Mouse (Mus musculus) ovary, postnatal 36 days (tissue): Measurements from ENCODE around the gene Tnf.

Source experiments
- DNase-seq: peaks from one replicate; pipeline ENCODE4 v3.0.0; 2022; ENCODE audit warnings: low spot score, mixed read lengths

The Tnf gene

GRCm38 (mm10) chr17:35201787-35202186 is at the start of gene Tnf:
Tnf (minus strand) TSS chr17:35202007.
- DNase-seq: no peak

GRCm38 (mm10) chr17:35251162-35251719 is 49.4 kb upstream of the Tnf start:
- DNase-seq: no peak

GRCm38 (mm10) chr17:35250348-35251120 is 48.7 kb upstream of the Tnf start:
- DNase-seq: no peak

- DNase-seq: no peak
Measured at GRCm38 (mm10) chr17:35249451-35250197, 47.8 kb upstream of the Tnf start.

DNA sequence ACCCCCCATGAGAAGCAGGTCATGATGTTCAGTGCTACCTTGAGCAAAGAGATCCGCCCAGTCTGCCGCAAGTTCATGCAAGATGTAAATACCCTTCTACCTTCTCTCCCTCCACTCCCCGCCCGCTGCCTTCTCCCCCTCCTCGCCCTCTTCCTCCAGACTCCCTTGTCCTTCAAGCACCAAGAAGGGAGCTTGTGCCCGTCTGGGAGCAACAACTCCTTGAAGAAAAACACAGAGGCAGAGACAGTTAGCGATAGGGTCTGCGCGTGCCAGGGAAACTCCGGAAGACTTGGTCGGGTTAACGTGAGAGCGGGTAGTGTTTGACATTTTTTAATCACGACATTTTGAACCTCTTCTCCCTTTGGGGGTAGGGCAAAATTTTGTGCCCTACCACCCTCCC is 47.2 kb upstream of the Tnf start:
- DNase-seq: no peak

- no peak for DNase-seq
Measured at GRCm38 (mm10) chr17:35247144-35247543, 45.3 kb upstream of the Tnf start.

DNA sequence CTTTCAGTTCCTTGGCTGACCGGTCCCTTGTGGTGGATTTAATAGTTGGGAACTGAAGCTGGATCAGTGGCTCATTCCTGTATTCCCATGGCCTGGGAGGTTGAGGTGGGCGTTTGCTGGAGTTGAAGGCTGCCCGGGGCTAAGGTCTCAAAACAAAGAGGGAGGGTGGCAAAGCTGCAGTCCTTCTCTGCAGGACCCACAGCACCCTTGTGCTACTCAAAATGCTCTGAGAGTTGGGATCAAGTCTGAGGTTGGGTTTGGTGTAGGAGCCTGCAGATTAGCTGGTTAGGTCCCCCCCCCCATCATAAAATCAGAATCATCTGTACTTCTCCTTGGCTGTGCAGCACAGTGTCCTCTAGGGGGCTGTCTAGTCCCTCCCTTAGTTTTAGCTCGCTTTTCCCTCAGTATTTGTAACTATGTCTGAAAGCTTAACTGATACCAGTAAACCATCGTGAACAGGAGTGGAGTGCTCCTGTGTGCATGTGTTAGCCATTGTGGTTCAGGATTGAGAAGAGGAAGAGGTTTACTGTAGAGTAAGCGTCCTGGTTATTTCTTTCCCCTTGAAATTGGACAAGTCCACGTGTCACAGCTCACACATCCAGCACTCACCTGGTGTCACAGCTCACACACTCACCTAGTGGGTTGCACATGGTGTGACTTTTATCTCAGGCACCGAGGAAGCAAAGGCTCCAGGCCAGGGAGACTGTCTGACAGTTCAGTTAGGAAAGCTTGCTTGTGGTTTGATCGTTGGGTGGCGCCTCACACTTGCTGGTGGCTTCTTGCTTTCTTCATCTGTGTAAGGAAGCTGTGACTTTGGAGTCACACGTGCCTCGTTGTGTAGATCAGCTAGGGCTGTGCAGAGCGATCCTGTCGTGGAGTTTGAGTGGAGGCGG is 44.2 kb upstream of the Tnf start:
- DNase-seq: no peak

DNA sequence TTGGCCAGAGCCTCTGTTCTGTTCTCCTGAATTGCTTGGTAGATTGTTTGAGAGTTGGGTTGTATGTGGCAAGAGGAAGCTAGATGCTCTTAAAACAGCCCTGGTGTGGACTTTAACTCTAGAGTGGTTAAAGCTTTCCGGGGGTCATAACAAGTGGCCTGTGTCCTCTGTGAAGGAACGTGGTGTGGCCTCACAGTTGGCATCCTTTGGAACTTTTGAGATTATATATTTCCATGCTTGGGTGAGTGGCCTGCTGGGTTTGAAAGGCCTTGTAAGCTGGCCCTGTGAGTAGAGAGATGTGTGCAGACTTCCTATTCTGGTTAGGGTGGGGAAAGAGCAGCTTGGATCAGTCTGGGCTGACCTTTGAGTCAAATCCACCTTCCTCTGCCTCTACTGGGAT is 43.2 kb upstream of the Tnf start:
- no peak for DNase-seq

DNA sequence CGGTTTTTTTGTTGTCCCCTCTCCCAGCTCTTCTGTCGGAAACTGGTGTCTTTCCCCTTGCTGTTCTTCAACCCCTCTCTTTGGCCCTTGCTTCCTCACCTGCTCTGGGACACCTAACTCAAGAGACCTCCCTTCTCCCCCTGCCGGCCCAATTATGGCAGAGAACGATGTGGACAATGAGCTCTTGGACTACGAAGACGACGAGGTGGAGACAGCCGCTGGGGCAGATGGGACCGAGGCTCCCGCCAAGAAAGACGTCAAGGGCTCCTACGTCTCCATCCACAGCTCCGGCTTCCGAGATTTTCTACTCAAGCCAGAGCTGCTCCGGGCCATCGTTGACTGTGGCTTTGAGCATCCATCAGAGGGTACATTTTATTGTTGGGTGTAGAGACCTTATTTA is 41.3 kb upstream of the Tnf start:
- DNase-seq: peak; percentile 44

DNA sequence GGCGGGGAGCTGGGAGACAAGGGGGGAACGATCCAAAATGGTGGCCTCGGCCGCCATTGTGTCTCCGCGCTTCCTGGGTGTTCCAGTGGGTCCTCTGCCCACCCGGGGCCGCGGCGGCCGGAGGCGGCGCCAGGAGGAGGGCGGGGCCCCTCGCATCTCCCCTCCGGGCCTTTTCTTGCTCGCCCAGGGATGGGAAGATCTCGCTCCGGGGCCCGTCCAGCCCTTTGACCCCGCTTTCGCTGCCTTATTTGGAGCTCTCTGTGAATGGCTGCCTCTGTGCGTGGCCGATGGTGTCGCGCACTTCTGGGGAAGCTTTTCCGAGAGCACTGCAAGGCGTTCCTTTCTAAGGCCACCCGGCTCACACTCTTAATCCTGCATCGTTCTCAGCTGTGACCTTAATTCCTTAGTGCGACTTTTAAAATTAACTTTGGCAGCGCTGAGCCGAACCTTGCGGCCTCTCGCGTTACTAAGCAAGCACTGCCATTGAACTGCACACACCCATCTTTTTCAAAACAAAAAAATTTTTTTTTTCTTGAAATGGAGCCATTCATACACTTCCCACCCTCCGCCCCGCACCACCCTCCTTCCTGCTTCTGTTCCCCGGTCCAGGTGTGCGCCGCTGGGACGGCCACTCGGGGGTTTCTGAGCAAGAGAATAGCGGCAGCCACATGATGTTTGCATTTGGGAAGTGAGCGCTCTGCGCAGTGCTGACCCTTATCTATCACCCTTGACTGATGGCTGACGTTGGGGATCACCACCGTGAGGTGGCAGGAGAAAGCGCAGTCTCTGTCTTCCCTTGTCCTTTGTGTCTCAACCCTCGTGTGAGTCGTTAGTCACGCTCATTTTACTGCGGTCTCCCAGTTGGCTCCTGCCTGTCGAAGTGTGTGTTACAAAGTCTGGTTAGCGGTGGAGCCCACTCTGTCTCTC is 40.5 kb upstream of the Tnf start:
- peak; percentile 53 for DNase-seq

DNA sequence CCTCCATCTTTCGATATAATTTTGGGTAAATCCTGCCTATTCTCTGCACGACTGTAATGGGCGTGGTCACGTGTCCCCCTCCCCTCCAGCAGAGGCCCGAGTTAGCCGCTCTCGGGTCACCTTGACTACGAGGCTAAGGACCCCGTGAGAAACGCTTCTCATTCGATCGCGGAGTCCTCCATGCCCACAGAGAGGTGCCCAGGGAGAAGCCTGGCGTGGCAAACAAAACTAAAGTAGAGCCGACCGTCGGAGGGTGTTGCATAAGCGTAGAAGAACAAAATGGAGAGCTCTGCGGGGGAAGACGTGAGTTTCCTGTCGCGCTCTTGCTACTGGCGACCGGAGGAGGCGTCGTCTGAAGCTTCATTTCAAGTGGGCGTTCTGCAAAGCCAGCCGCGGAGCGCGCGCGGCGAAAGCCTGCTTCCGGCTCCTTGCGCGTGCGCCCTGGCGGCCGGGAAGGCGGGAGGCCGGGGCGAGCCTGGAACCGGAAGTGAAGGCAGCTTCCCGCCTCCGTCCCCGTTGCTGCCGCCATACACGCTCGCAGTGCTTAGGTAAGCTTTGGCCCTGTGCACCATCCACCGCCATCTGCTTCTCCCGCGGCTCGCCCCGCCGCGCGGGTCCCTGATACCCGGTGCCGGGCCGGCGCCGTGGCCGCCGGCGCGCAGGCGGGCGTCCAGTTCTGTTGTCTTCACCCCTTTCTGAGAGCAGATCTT is 39.7 kb upstream of the Tnf start, which contains the start of gene Ddx39b:
Gene Ddx39b, plus strand, starts transcription at position 442 of the 710 bp plus-strand sequence.
- peak; percentile 97 for DNase-seq

GRCm38 (mm10) chr17:35240384-35241304 is 38.8 kb upstream of the Tnf start:
- DNase-seq: no peak

- no peak for DNase-seq
Measured at GRCm38 (mm10) chr17:35239700-35240099, 37.9 kb upstream of the Tnf start.

DNA sequence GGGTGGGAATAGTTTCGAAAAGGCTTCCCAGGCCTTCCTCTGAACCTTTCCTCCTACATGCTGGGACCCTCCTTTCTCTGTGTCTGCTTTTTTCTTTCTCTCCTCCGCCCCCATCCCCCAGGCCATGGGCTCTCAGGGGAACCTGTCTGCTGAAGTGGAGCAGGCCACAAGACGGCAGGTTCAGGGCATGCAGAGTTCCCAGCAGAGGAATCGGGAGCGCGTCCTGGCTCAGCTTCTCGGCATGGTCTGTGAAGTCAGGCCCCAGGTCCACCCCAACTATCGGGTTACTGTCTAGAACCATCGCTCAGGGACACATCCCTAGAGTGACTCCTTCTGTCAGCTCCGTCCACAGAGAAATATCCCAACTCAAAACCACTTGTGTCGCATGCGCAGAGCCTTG is 35.7 kb upstream of the Tnf start:
- DNase-seq: no peak

DNA sequence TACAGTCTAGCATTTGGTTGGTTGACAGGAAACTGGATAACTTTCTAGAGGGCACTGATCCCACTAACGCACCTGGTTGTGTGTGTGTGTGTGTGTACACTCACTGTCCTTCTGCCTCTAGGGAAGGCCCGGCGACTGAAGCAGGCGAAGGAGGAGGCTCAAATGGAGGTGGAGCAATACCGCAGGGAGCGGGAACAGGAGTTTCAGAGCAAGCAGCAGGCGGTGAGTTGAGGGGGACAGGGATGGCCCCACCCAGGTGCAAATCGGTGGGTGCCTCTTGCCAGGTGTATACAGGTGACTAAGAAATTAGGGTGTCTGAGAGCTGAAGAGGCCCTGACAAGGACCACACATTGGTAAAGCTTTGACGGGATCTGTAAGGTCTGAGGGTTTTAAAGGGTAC is 35.2 kb upstream of the Tnf start:
- DNase-seq: no peak

GRCm38 (mm10) chr17:35236390-35236746 is 34.6 kb upstream of the Tnf start:
- DNase-seq: peak; percentile 95

- peak; percentile 87 for DNase-seq
Measured at GRCm38 (mm10) chr17:35235614-35236389, 34.0 kb upstream of the Tnf start, which contains the start of gene Nfkbil1. Nfkbil1 (minus strand) TSS chr17:35235792.

GRCm38 (mm10) chr17:35234903-35235302 is 33.1 kb upstream of the Tnf start:
- DNase-seq: peak; percentile 65
